Mouse (Mus musculus): Measurements from ENCODE around the gene Sufu.

Sufu gene

DNA sequence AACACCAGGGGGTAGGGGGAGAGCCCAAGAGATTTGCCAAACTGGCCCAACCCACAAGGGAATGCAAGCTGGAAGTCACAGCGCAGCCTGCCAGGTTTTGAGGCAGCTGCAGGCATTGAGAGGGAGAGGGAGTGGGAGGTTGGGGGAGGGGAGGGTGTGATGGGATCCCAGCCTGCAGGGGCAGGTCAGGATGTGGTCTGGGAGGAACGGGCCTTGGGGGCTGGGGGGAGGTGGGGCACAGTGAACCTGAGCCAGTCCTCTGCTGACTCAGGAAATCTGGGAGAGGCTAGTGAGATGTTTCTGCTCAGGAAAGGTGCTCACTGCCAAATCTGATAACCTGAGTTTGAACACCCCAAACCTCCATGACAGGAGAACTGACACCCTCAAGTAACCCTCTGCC is 93.9 kb downstream of the Sufu start:
- DNase-seq (ENCODE audit: extremely low read depth, low read depth, low spot score), result no peak

DNA sequence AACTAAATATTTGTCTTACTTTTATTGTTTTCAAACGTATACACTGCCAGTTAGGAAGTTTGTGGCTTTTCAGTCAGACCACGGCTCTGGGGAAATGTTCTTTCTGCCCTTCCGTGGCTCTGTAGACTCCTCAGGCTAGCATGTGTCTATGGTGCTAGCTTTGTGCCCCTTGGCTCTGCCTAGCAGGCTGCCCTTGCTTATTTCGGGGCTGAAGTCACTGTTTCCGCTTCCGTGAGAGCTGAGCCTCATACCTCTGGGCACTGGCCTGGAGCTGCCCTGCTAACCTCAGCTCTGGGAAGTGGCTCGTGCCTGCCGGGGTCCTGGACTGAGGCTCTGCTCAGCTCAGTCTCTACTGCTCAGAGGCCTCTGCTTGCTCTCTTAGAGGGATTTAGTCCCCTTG is 98.4 kb downstream of the Sufu start:
- no peak for DNase-seq (ENCODE audit: extremely low read depth, low read depth, low spot score)

DNA sequence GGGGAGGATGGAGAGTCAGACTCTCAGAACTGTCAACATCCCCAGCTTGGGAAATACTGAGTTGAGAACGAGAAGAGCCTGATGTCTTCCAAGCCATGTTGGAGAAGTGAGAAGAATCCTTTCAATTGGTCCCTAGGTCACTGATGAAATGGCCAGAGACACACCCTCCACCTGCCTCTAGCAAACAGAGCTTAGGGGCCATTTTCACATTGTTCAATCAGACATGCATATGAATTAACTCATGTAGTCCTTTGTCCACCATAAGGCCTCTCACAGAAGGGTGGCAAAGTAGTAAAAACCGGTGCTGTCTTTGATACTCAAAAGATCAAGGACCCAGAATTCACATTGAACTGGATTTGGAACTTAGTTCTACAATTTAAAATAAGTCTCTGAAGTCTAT is 100.5 kb downstream of the Sufu start:
- DNase-seq (ENCODE audit: extremely low read depth, low read depth, low spot score), result no peak

DNA sequence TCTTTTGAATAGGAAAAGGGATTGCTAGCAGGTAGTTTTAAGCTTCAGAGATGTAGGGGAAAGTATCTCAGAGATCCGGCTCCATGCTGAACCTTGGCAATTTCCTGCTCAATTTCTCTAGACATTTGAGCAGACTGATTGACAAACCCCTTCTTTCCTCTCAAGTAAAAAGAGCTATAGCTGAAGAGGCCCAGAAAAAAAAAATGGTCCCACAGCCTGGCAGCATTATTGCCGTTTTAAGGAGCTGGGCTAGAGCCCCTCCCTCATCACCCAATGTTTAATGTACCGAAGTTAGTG is 102.8 kb downstream of the Sufu start:
- DNase-seq (ENCODE audit: extremely low read depth, low read depth, low spot score), result no peak

DNA sequence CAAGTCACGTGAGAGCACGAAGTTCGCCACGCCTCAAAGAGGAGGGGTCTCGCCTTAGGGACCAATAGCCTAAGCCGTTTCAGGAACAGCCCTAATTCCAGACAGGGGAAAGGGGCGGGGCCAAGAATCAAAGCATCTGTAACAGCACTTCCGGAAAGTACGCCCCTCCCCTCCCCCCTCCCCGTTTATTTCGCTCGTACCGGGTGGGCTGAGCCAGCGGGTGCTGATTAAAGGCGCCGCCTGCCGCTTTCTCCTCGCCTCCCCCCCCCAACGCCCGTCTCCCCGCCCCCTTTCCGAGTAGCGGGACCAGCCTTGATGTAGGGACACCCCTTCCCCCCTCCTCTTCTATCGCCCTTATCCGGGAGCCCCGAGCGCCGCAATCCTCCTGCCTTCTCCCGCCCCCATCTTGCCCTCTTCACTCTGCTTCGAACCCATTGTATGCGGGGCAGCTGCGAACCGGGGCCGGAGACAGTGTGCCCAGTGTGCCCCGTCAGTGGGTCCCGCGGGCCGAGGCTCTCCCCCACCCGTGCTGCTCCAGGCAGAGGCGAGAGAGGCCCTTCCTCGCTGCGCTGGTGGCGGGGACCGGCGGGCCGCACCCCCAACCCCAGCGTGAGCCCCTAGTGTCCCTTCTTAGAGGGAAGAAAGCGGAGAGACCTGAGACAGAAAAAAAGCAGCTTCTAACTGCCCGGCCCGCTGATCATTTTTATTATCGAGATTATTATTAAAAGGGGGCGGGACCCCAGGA is 103.3 kb downstream of the Sufu start:
- DNase-seq (ENCODE audit: extremely low read depth, low read depth, low spot score), result peak; percentile 94

DNA sequence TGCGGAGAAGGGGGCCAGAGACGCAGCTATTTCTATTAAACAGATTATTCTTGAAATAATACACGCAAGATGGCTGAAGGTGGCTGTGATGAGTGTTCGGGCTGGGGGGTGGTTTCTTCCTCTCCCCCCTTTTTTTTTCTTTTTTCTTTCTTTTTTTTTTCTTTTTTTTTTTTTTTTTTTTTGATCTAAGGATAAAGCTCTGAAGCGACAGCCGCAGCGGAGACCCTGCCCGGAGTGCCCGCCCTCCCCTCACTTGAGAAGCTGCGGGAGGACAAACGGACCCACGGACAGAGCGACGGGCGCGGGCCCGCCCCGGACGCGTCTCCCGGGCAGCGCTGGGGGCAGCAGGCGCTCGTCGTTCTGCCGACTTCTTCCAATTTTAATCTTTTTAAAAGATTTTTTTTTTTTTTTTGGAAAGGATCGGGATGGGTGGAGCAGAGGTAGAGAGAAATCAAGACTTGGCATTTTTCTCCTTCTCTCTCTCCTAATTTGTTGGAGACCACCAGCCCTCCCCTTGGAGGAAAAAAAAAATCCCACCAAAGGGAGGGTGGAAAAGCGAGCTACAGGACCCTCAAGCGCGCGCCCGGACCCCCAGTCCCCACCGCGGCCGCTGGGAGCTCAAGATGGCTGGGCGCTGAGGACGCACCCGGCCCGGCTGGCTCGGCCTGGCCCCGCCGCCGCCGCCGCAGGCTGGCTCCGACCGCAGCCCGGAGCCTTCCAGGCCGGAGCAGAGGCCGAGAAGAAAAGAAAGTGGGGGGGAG is 104.1 kb downstream of the Sufu start:
- DNase-seq (ENCODE audit: extremely low read depth, low read depth, low spot score), result no peak

DNA sequence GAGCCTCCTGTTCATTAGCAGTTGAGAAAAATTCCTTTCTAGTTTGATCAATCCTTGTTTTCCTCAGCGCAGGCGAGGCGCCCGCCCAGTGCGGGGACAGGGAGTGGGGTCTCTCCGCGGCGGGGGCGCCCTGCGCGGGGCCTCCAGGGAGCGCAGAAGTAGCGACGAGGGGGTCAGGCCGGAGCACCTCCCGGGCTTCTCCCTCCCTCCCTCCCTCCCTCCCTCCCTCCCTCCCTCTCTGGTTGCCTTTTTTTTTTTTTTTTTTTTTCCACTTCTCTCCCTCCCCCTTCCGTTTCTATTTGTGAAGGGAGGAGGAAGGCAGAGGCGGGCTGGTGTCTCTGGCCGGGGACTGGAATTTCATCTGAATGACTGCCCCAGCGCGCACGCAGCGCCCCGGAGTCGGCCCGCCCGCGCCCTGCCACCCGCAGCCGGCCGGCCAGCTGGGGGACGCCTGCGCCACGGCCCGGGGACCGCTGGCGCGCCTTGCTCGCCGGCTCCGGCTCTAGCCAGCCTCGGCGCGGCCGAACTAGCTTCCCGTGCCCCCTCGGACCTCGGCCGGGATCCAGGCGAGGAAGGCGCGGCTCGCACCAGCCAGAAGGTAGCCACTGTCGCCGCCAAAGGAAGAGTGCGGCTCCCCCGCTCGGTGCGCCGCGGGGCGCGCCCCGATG is 104.8 kb downstream of the Sufu start, which contains the start of gene Trim8:
Trim8 (plus strand) TSS at position 302 of the 668 bp plus-strand sequence.
- DNase-seq (ENCODE audit: extremely low read depth, low read depth, low spot score), result no peak

DNA sequence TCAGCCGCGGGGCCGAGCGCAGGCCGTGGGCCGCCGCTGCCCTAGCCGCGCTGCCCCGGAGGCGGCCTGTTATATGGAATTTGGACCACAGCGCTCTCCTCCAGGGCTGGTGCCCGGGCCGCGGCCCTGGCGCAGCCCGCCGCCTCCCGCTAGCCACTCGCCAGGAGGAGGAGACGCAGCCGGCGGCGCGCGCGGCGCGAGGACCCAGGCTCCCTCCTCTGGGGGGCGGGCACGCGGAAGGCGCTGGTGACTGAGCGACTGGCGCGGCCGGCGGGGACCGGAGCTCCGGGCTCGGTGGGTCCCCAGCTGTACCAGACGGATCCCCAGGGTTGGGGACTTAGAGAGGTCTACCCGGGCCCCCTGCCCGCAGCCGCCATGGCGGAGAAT is 105.4 kb downstream of the Sufu start:
- no peak for DNase-seq (ENCODE audit: extremely low read depth, low read depth, low spot score)

DNA sequence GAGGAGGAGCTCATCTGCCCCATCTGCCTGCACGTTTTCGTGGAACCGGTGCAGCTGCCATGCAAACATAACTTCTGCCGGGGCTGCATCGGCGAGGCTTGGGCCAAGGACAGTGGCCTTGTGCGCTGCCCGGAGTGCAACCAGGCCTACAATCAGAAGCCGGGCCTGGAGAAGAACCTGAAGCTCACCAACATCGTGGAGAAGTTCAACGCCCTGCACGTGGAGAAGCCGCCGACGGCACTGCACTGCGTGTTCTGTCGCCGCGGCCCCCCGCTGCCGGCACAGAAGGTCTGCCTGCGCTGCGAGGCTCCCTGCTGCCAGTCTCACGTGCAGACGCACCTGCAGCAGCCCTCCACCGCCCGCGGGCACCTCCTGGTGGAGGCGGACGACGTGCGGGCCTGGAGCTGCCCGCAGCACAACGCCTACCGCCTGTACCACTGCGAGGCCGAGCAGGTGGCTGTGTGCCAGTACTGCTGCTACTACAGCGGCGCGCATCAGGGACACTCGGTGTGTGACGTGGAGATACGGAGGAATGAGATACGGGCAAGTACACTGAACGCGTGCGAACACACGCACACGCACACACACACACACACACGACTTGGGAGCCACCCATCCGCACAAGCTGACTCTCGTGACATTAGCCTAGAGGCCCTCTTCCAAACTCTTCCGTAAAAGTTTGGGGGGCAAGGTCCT is 105.9 kb downstream of the Sufu start:
- DNase-seq (ENCODE audit: extremely low read depth, low read depth, low spot score), result no peak

DNA sequence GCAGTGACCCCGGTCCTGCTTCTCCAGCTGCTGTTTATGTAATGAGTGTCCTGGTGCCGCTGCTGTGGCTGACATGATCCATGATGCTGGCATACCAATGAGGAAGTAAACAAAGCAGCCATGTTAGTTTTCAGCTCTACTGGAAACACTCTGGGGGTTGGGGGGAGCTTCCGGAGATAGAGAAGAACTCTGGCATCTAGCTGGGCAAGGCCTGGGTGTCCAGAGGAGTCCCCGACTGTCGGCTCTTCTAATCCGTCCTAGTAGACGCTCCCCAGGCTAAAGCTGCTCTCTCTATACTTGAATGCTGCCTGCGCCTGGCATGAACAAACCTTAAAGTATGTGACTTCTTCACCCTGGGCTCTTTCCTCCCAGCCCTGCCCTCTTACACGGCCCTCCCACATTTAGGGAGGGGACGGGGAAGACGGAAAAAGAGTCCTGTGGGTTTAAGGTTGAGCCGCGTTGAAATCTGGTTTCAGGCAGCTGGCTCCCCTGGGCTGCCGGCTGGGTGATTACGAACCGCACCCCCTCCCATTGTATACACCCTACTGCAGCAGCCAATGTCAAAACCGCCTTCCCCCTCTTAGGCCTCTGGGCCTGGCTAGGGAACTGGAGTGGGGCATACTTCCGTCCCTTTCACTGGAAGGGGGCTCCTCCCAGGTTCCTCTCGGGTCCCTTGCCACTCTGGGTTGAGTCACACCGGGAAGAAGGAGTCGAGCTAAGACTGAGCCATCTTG is 106.8 kb downstream of the Sufu start:
- DNase-seq (ENCODE audit: extremely low read depth, low read depth, low spot score), result no peak

DNA sequence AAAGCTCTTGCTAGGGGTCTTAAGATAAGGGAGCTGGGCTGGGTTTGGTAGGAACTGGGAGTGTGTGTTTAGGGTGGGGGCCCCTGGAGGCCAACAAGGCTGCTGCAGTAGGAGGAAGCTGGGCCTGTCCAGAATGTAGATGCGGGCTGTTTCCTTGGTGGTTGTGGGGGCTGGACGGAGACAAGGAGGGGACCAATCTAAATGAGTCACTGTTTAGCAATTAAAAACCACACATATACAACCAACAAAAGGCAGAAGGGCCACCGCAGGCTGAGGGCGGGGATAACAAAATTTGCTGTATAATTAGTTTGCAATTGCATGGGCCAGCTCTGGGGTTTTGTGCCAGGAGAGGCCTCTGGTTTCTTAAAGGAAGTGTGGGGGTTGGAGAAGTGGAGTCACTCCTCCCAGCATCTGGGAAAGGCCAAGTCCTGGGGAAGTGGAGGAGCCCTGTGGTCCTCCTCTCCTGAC is 107.4 kb downstream of the Sufu start:
- no peak for DNase-seq (ENCODE audit: extremely low read depth, low read depth, low spot score)

DNA sequence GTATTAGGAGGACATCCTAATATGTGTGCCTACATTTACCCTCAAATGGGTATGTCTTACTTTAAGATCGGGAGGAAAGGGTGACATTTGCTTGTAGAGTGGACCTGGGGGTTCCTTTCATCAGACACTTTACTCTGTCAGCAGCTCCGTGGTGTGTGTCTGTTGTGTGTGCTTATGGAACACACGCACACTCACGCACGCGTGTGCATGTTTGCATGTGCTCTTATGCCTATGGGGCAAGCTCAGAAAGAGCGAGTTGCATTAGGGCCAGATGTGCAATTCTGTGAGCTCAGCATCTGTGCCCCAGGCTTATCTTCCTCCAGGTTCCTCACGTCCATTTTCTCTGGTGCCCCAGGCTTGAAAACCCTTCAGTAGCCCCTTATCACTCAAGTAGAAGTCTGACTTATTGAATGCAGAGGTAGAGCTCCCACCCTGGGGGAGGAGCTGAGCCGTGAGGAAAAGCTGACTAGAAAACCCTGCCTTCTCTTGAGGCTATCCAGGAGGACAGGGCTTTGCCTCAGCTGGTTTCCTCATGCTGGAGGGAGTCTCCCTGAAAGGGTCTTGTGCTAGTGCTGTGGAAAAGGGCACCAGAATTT is 108.2 kb downstream of the Sufu start:
- no peak for DNase-seq (ENCODE audit: extremely low read depth, low read depth, low spot score)

DNA sequence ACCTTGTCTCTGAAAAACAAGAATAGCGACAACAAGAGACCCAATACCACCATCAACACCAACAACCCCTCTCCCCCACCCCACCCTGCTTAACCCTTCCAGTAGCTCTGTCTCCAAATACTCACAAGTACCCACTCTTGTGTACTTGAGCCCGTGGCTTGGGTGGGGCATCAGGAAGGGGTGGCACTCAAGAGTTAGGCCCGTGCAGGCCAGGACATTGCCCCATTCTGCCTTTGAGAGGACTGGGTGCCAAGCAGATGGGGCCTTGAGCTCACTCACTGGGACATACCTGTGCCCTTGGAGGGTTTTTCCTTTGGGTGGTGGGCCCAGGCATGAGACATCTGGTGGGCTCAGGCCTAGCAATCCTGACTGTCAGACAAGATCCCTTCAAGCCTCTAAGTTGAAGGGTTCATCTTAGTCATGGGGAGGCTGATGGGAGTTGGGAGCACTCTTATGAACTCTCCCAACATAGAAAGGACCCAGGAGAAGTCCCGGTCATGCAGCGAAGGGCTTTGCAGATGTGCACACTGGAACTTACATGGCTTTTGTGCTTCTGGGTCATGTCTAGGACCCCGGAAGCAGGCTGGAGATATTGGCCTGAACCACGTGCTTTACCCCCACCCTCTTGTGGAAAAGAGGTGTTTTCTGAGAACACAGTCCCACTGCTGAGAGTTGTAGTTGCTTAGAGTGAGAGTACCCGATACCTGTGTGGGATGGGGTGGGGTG is 109.1 kb downstream of the Sufu start:
- no peak for DNase-seq (ENCODE audit: extremely low read depth, low read depth, low spot score)

DNA sequence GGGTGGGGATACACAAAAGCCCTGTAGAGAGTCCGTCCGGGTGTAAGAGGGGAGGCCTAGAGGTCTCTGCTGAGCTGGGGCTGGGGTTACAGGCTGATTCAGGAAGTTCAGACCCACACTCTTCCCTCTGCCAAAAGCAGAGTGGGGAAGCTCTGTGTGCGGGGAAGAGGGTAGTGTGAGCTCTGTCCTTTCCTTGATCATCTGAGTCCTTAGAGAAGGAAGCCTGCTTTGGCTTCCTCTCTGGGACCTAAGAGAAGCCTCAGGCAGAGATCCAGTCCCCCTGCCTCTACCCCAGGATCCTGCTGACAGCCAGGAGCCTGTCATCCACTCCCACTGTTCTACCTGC is 109.6 kb downstream of the Sufu start:
- DNase-seq (ENCODE audit: extremely low read depth, low read depth, low spot score), result no peak

DNA sequence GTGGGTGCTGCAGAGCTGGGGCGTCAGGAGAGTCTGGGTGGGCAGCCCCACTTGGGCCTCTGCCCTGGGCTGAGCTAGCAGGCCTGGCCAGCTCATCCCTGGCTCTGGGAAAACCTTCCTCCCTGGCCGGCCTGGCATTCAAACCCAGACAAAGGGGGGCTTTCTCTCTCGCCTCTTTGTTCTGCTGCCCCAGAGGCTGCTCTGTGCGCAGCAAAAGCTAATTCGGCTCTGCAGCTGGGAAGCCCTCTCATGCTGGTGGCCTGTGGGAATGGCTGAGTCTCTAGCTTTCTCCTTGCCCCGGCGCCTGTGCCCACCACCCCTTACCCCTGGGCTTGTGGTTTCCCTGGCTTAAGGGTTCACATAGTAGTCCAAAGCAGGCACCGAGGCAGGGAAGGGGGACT is 110.5 kb downstream of the Sufu start:
- DNase-seq (ENCODE audit: extremely low read depth, low read depth, low spot score), result no peak

DNA sequence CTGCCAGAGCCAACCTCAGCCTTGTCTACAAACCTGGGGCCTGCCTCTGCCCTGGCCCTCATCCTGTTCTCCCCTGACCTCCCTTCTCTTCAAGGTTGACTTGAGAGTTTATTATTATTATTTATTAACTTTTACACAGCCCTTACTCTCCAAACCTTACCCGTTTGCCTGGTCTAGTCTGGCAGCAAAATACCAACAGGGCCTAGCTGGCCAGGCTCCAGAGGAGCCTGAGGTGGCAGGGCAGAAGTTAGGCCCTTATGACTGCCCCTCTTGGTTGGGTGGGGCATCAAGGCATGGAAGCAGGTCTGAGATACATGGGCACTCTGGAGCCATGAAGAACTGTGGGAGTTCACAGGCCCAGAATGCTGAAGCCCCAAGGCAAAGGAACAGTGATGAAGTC is 111.1 kb downstream of the Sufu start:
- no peak for DNase-seq (ENCODE audit: extremely low read depth, low read depth, low spot score)

DNA sequence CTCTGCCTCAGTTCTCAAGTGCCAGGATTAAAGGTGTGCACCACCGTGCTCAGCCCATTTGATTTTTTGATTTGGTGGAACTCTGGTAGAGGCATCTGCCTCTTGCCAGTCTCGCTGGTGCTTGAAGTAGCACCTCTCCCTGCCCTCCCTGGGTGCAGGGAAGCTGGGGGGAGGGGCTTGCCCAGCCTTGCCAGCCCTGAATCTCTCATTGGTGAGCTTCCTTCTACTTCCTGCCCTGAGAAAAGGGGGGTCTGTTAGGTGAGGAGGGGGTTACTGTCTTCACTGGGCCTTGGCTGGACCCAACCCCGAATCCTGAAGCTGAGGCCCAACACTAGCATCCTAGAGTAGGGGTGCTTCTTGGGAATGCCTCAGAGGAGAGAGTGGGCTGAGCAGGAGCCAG is 112.0 kb downstream of the Sufu start:
- DNase-seq (ENCODE audit: extremely low read depth, low read depth, low spot score), result no peak

DNA sequence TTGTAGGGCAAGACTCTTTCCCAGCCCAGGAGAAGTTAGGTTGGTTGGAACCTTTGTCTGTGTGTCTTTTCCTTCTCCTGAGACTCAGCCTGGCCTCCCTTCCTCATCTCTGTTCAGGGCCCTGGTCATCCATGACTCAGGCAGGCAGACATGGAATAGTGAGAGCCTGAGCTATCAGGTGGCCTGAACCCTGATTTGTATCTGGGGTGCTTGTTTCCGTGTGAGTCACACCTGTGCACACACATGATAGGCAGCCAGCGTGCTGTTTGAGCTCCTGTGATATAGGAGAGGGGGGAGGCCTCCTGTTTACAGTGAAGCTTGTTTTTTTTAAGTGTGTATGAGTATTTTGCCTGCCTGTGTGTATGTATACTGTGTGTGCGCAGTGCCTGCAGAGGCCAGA is 112.5 kb downstream of the Sufu start:
- DNase-seq (ENCODE audit: extremely low read depth, low read depth, low spot score), result no peak

DNA sequence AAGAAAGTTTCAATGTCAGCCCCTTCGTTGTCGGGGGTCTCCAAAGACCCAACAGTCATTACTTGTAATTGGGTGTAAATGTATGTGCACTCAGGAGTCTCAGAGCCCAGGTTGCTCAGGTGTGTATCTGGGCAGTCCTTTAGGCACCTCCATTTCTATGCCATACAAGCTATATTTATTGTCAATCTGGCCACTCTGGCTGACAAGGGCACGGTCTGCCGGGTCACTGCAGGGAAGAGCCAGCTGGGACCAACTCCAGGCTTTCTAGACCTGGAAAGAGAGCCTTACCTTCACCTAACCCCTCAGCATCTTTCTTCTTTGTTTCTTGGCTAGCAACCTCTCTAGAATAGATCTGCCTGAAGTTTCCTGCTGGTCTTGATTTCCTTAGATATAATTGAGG is 113.0 kb downstream of the Sufu start:
- DNase-seq (ENCODE audit: extremely low read depth, low read depth, low spot score), result no peak

DNA sequence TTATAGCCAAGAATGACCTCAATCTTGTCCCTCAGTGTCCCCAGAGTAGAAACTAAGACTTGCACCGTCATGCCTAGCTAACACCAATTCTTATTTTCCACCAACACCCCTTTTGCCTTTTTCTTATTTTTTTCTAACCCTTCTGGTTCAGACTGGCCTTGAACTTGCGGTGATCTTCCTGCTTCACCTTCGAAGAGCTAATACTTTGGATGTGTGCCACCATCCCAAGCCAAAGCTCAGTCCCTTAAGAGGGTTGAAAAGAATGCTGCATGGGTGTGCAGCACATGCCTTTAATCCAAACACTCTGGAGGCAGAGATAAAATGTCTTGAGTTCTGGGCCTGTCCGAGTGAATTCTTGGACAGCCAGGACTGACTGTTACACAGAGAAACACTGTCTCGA is 113.7 kb downstream of the Sufu start:
- no peak for DNase-seq (ENCODE audit: extremely low read depth, low read depth, low spot score)
